Mouse (Mus musculus) kidney, postnatal 4 days (tissue): ENCODE data around the gene Olfr1537.

Source experiments
- DNase-seq, 2 experiments: peaks; one replicate each; pipeline ENCODE4 v3.0.0; 2021; ENCODE audit warnings: mixed read lengths in 2 of 2

The Olfr1537 gene

DNA sequence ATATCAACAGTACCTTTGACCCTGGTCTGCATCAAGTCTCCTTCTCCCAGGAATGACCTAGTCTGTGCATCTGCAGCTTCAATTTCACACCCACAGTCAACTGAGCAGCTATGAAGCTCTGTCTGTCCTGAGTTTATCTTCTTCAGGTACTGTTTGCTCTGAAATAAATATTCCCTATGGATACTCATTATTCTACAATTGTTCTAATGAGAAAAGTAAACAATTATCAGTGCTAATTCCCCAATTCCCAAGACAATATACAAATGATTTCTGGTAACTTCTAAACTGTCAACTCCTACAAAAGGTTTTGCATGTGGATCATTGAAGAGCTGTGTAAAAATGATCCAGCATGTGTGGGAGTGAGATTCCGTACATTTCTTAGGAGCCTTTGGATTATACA lies at the start of gene Olfr1537:
Olfr1537 (minus strand) TSS at position 101 of the 400 bp plus-strand sequence.
- no peak for DNase-seq

DNA sequence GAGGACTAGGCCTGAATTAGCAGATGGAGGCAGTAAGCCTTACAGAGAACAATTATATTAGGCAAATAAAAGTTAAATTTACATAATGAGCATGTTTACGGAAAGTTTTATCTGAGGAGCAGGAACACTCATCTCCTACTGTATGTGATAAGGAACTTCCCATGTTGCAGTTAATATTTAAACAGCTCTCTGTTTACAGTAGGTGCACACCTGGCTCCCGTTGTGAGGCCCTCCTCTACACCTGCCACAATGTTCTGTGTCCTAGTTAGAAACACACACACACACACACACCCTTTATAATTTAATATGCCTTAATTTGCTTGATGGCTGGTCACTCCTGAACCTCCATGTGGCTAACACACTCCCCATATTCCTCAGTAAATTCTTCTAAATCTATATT lies 37.3 kb upstream of the Olfr1537 start:
- DNase-seq = no peak

DNA sequence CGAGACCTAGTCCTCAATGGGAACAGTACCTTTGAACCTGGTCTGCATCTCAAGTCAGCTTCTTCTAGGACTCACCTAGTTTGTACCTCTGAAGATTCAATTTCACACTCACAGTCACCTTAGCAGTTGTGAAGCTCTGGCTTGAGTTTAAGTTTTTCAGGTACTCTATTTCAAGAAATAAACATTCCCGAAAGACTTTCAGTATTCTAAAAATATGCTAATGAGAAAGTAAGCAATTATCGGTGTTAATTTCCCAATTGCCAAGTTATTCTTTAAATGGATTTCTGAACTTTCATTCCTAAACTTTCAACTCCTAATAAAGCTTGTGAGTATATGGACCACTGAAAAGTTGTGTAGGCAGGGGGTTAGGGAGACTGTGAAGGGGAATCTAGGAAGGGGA lies 26.9 kb upstream of the Olfr1537 start, which contains the start of gene Olfr945:
Olfr945 (minus strand) TSS at position 101 of the 400 bp plus-strand sequence.
- DNase-seq = no peak

DNA sequence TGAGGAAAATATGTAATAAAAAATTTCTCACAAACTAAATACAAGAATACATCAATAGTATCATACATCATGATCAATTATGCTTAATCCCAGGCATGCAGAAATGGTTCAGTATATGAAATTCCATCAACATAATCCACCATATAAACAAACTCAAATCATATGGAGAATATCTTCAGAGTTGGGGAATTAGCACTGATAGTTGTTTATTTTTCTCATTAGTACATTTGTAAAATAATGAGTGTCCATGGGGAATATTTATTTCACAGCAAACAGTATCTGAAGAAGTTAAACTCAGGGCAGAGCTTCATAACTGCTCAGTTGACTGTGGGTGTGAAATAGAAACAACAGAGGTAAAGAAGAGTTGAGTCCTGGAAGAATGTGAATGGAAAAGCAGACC lies 48.2 kb downstream of the Olfr1537 start, which contains the start of gene Olfr944:
Olfr944 (plus strand) TSS at position 301 of the 400 bp plus-strand sequence.
- DNase-seq = no peak
